Mouse (Mus musculus): ENCODE results near the gene Rad51b. TPM values are rescaled to one million over a fixed set of nuclear protein-coding genes. Genes with fewer than 3 reads are reported as not detected.

Rad51b gene
- total RNA-seq, 2 experiments from 2014 or later = 10.8 to 19.0 TPM

GRCm38 (mm10) chr12:79327868-79328267, 30.8 kb downstream of the Rad51b start:
- ATAC-seq (replicated peaks; ENCODE audit: poor library complexity, severe bottlenecking) = no peak

DNA sequence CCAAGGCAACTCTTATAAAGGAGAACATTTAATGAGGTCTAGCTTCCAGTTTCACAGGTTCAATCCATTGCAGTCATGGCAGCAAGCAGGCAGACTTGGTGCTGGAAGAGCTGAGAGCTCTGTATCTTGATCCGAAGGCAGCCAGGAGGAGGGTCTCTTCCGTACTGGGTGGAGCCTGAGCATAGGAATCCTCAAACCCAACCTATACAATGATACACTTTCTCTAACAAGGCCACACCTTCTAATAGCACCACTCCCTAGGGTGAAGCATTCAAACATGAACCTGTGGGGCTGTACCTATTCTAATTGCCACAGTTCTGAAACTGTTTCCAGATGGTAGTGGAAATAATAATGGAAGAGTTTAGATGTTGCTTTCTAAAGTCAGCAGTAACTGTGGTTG, 33.5 kb downstream of the Rad51b start:
- ATAC-seq (replicated peaks; ENCODE audit: poor library complexity, severe bottlenecking) = no peak

DNA sequence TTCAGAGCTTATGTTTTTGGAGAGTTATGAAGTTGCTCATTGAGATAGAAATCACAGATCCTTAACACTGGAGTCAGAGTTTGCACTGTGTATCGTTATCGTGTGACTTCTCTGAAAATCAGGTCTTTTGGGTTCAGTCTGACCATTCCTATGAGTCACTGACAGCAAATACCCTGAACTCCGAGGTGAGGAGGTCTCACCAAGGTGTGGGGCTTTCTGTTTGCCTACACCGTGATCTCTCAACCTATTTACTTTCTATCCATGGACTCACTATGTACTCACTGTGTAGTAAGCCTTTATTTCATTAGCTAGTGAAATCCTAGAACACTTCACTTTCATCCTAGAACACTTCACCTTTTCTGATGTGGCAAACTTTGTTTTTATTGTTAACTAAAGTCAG, 34.6 kb downstream of the Rad51b start:
- ATAC-seq (replicated peaks; ENCODE audit: poor library complexity, severe bottlenecking) = no peak

GRCm38 (mm10) chr12:79338791-79339190, 41.7 kb downstream of the Rad51b start:
- no peak for ATAC-seq (replicated peaks; ENCODE audit: poor library complexity, severe bottlenecking)

DNA sequence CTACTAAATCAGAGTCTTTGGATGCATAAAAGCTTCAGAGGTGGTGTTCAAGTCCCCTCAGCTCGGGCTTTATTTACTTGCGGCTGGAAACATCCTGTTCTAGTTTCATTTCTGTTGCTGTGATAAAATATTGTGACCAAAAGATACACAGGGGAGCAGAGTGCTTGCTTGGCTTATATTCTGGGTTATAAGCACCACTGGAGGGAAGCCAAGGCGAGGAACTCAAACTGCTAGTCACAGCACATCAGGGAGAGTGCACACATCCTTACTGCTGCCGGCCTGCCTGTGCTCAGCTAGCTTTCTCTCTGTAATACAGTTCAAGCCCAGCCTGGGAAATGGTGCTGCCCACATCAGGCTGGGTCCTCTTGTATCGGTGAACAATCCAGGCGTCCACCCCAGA, 43.4 kb downstream of the Rad51b start:
- ATAC-seq (replicated peaks; ENCODE audit: poor library complexity, severe bottlenecking) = no peak

DNA sequence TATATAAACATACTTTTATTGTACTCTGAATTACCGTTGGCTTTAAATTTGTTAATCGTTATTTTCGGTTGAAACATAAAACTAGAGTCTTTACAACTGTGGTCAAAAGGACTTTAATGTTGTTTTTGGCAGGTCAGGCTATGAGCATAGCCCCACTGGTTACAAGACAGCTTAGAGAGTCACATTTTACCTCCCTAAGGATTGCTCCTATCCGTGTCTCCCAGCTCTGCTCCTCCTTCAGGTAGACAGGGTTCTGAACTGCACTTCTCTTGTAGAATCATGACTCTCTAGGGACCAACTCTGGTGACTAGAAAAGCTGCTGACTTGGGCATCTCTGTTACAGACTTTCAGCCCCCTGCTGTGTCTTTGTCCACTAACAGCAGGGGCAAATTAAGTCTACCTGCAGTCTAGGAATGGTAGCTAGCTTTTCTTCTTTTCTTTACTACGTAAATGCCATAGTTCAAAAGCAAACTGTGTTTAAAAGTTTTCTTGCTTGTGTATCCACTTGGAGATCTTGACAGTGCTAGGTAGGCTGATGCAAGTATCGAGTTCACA, 44.3 kb downstream of the Rad51b start:
- ATAC-seq (replicated peaks; ENCODE audit: poor library complexity, severe bottlenecking) = no peak

GRCm38 (mm10) chr12:79346198-79346733, 49.2 kb downstream of the Rad51b start:
- no peak for ATAC-seq (replicated peaks; ENCODE audit: poor library complexity, severe bottlenecking)

- ATAC-seq (replicated peaks; ENCODE audit: poor library complexity, severe bottlenecking) = peak; percentile 36; the same call in 1 of the 2 replicates
Measured at GRCm38 (mm10) chr12:79347643-79348042, 50.6 kb downstream of the Rad51b start.

DNA sequence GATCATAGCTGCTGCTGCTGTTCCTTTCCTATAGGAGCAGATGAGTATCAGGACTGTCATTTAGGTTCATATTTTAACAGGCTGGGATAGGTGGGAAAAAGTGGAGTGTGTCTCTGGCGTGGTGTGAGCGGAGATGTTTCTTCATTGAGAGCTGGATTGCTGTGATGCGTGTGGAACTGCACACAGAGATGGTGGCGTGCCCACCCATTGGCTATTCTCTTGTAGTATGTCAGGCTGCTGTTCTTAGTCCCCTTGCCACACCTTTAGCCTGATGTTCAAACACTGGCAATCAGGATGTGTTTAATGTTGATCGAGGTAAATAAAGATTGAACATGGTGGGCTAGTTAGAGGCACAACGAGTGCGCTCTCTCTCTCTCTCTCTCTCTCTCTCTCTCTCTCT, 54.4 kb downstream of the Rad51b start:
- no peak for ATAC-seq (replicated peaks; ENCODE audit: poor library complexity, severe bottlenecking)

DNA sequence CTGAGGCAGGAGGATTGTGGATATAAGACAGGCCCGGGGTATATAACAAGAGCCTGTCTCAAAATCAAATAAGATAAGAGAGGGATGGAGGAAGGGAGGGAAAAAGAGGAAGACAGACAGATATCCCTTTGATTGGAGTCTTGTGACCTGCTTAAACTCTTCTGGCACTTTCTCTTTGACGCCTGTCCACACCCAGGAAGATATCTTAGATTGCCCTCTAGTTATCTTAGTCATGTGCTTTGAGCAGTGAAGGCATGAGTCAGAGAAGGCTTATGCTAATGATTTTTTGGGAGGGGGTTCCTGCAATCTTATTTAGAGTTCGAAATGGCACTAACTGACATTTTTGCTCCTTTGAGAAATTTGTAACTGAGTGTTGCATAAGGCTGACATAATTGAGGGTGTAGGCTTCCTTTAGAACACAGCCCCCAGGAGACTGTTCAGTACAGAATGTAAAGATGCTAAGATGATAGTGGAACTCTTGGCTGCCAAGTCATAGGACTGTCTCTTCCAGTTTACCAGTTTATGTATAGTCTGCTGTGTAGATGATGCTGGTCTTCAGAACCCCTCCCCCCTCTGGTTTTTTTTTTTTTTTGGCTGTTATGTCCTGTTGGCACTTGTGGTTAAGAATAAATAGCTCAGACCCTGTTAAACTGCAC, 55.1 kb downstream of the Rad51b start:
- ATAC-seq (replicated peaks; ENCODE audit: poor library complexity, severe bottlenecking) = peak; percentile 60

DNA sequence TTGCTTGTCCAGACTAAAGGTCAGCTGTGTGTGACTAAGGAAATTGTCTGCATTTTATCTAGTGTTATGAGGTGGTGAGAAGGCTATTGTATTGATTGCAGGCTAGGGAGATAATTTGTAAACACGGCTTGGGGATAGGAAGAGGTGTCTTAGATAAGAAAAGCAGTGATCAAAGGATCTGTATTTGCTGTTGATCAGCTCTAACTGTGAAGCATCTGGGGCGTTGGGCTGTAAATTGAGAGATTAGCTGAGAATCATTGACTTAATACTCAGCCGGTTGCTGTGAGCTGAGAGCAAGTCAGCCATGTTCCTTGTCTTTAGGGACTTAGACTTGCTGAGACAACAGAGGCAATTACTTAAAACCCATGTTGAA, 55.6 kb downstream of the Rad51b start:
- no peak for ATAC-seq (replicated peaks; ENCODE audit: poor library complexity, severe bottlenecking)

GRCm38 (mm10) chr12:79353356-79353755, 56.3 kb downstream of the Rad51b start:
- no peak for ATAC-seq (replicated peaks; ENCODE audit: poor library complexity, severe bottlenecking)

DNA sequence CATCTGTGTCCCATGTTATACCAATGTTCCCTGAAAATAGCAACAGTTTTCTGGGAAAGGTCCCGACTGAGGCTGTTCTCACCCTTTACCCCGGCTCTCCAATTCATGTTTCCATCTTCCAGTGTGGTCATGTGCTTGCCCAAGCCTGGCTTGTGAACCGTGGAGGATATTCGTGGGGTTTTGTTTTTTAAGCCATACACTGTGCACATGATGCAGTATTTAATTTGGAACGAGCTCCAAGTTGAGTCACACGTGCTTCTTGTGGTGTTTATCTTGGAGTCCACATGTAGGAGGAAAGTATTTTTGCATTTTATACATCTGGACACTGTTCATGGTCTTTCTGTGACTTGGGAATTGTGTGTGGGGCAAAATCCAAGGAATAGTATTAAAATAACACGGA, 57.5 kb downstream of the Rad51b start:
- no peak for ATAC-seq (replicated peaks; ENCODE audit: poor library complexity, severe bottlenecking)

DNA sequence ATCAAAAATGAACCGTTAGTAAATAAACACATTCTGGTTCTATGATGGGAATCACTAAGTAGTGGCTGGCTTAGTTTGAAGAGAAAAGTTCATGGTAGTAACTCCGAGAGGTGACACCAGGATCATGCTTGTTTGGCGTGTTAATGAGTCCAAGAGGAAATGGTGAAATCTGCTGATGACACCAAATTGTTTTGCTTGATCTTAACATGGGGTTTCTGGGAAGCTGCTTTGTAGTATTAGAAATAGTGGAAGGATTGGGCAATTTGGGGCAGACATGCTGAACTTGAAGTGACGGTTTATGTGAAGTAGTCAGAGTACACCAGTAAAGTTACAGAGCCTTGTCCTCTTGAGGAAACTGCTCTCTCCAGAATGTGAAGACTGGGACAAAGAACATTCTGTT, 59.1 kb downstream of the Rad51b start:
- ATAC-seq (replicated peaks; ENCODE audit: poor library complexity, severe bottlenecking) = peak; percentile 59

GRCm38 (mm10) chr12:79357631-79358030, 60.5 kb downstream of the Rad51b start:
- ATAC-seq (replicated peaks; ENCODE audit: poor library complexity, severe bottlenecking) = no peak

- peak; percentile 87 for ATAC-seq (replicated peaks; ENCODE audit: poor library complexity, severe bottlenecking)
Measured at GRCm38 (mm10) chr12:79358613-79359218, 61.6 kb downstream of the Rad51b start.

DNA sequence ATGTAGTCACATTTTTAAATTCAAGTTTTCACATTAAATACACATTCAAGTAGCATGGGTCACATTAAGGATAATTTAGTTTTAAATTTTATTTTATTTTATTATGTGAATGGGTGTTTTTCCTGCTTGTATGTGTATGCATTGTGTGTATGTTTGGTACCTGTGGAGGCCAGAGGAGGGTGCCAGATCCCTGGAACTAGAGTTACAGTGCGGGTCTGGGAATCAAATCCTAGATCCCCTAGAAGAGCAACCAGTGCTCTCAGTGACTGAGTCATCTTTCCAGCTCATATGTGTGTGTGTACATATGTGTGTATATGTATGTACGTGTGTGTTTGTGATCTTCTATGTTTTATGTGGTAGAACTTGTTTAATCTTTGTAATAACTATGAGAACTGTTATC, 62.3 kb downstream of the Rad51b start:
- ATAC-seq (replicated peaks; ENCODE audit: poor library complexity, severe bottlenecking) = no peak

GRCm38 (mm10) chr12:79362219-79362618, 65.1 kb downstream of the Rad51b start:
- peak; percentile 53 for ATAC-seq (replicated peaks; ENCODE audit: poor library complexity, severe bottlenecking)

- ATAC-seq (replicated peaks; ENCODE audit: poor library complexity, severe bottlenecking) = no peak
Measured at GRCm38 (mm10) chr12:79364284-79364683, 67.2 kb downstream of the Rad51b start.

GRCm38 (mm10) chr12:79368818-79369217, 71.7 kb downstream of the Rad51b start:
- no peak for ATAC-seq (replicated peaks; ENCODE audit: poor library complexity, severe bottlenecking)

DNA sequence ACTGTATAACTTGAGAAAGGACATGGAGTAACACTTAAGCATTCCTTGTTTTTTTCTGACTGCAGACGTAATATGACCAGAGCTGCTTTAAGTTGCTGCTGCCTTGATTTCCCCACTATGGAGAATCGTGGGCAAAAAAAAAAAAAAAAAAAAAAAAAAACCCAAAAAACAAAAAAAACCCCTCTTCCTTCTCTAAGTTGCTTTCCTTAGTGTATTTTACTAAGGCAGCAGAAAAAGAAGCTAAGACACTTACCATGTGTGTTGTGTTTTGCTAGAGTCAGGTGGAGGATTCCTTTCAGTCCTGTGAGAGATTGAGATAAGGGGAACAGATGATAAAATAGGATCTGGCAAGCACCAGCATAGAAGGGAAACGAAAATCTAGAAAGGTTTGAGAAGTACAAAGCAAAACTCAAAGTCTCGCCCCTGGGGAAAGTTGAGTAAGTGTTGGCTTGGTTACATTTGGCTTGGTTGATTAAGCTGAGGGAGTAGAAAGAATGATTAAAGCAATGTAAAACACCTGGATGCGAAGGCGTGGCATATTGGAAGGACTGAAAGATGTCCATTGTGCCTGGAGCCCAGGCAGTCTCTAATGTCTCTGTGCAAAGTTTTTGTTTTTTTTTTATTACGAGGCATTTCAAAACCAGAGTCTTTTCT, 72.6 kb downstream of the Rad51b start:
- ATAC-seq (replicated peaks; ENCODE audit: poor library complexity, severe bottlenecking) = no peak

Data from granulocyte monocyte progenitor cell, adult 5-6 weeks (primary cell).